Mouse (Mus musculus): ENCODE data around the gene Dhx30. TPM values are rescaled to one million over a fixed set of nuclear protein-coding genes. Genes with fewer than 3 reads are reported as not detected.

The Dhx30 gene
- polyA plus RNA-seq, 1 experiment from 2014 or later: 92.7 TPM

GRCm38 (mm10) chr9:110035091-110035490, 82.5 kb downstream of the Dhx30 start:
- Histone ChIP-seq H3K4me2 (replicated peaks) (no peak overlapping the region), H3K27ac (no peak overlapping the region), H3K36me3 (peaks cover 15% of the 10 kb centered on the region), H3K4me3 (replicated peaks) (no peak overlapping the region), H3K9me3 (no peaks in the 10 kb centered on the region), H3K4me1 (replicated peaks) (no peaks in the 10 kb centered on the region), H3K27me3 (replicated peaks) (no peaks in the 10 kb centered on the region), H3K9ac (no peak overlapping the region)
- 89% methylated on average over 4 of the region's 4 CpGs for WGBS
- no peak for ATAC-seq

Other genes with a start within 250 kb of the Dhx30 start
- 32.1 and 32.5 TPM in 2 replicates for gene Cdc25a, start 242.3 kb downstream of the Dhx30 start, polyA plus RNA-seq (2015; fragmentation: Nextera tagmentation; extraction: Ambion mirVana)
- gene Map4, start 186.4 kb downstream of the Dhx30 start, polyA plus RNA-seq (2015; fragmentation: Nextera tagmentation; extraction: Ambion mirVana): 53.0 and 54.4 TPM in 2 replicates
- 83.8 and 91.3 TPM in 2 replicates for gene Smarcc1, start 122 bp downstream of the Dhx30 start, polyA plus RNA-seq (2015; fragmentation: Nextera tagmentation; extraction: Ambion mirVana)
- 3.9 and 4.6 TPM in 2 replicates for gene Cspg5, start 126.0 kb upstream of the Dhx30 start, polyA plus RNA-seq (2015; fragmentation: Nextera tagmentation; extraction: Ambion mirVana)
- gene Elp6, start 187.3 kb upstream of the Dhx30 start, polyA plus RNA-seq (2015; fragmentation: Nextera tagmentation; extraction: Ambion mirVana): 22.0 and 22.3 TPM in 2 replicates
- gene Scap, start 215.5 kb upstream of the Dhx30 start, polyA plus RNA-seq (2015; fragmentation: Nextera tagmentation; extraction: Ambion mirVana): 29.7 and 31.4 TPM in 2 replicates

All from intestine, embryonic 15.5 days (tissue).